ENCODE assay signal across 25 mouse cellular contexts in the genomic region with DNA sequence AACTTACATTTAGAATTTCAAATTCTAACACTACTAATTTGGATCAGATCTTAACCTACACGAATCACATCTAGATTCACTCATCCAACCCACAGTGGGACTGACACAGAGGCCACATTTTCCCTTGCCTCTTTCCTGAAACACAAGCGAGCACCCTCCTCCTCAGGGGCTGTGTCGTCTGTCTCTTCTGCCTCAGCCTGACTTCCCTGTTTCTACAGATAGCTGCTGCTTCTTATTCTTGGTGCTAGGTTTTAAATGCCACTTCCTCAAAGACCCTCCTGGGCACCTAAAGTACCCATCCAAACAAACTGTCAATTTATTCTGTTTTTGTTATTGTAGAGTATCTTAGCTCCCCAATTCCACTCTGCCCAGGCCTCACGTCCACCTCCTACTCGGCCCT. TPM values are rescaled to one million over a fixed set of nuclear protein-coding genes. Genes with fewer than 3 reads are reported as not detected.
A peak's percentile ranks its signal among the peaks of the same experiment; 100 is the strongest.
DNase-seq lines count a peak whose midpoint lies in the region; ATAC-seq and TF ChIP-seq lines count a peak whose summit lies in the region.
"Had no signal": no experiment of that assay in that cellular context is flagged by ENCODE, and none has a peak within 500 bp of the region (broad histone marks: within the 10 kb centered on the region; RNA-seq: fewer than 3 reads in every experiment).

No protein-coding gene starts in this region.

- 0 out of 2 replicates have a peak overlapping the region, but pooled peaks have one; percentile 6 for H3K9ac ChIP-seq in heart, postnatal 0 days (replicated peaks; ENCODE audit: low read depth, low read length)
- H3K9ac ChIP-seq in MEL (ENCODE audit: control insufficient read depth, low read depth, low read length, poor library complexity, severe bottlenecking): no peak overlapping the region
- H3K9ac ChIP-seq in intestine, embryonic 16.5 days (ENCODE audit: low read depth, low read length): no peak overlapping the region
- H3K9ac ChIP-seq: forebrain, postnatal 0 days; heart, embryonic 13.5 days; hindbrain, embryonic 13.5 days had no signal

- no peak overlapping the region for H3K27ac ChIP-seq in heart, postnatal 0 days (ENCODE audit: low read depth)
- no peak overlapping the region for H3K27ac ChIP-seq in MEL (ENCODE audit: control insufficient read depth, low read depth, low read length)
- H3K27ac ChIP-seq in intestine, embryonic 16.5 days (ENCODE audit: low read length): no peak overlapping the region
- H3K27ac ChIP-seq: forebrain, embryonic 10.5 days; hindbrain, embryonic 10.5 days; hindbrain, embryonic 13.5 days; hindbrain, postnatal 0 days had no signal

- DNase-seq in heart, postnatal 0 days (ENCODE audit: low spot score): no peak
- DNase-seq in heart, postnatal 4 days: no peak
- DNase-seq in A20 (ENCODE audit: low read depth, low spot score): peak; percentile 42
- DNase-seq in MEL (ENCODE audit: low read depth, low spot score): peak; percentile 53
- DNase-seq: adrenal gland, postnatal 14 days; cerebellum, adult 11 months; cerebellum, adult 2 months; cerebellum, postnatal 10 days; cerebellum, postnatal 36 days; forebrain, postnatal 0 days; gastrocnemius, postnatal 10 days; gastrocnemius, postnatal 36 days; heart, adult 11 months; kidney, adult 2 months had no signal

- H3K27me3 ChIP-seq in heart, postnatal 0 days (ENCODE audit: control insufficient read depth, insufficient read depth, low read length): no peaks in the 10 kb centered on the region
- H3K27me3 ChIP-seq in MEL (ENCODE audit: control insufficient read depth in 1 of 2, insufficient read depth in 2 of 2, low read length in 2 of 2): no peaks in the 10 kb centered on the region
- H3K27me3 ChIP-seq in intestine, embryonic 16.5 days (replicated peaks; ENCODE audit: control insufficient read depth, insufficient read depth, low read length): no peaks in the 10 kb centered on the region
- H3K27me3 ChIP-seq: heart, embryonic 13.5 days; hindbrain, embryonic 13.5 days; Patski had no signal

- 64% methylated on average over 5 of the region's 5 CpGs for WGBS in heart, postnatal 0 days
- 75% methylated on average over 5 of the region's 5 CpGs for WGBS in intestine, embryonic 16.5 days

- no peak for ATAC-seq in heart, postnatal 0 days (ENCODE audit: insufficient read depth, low read depth)
- peak; percentile 54 for ATAC-seq in megakaryocyte progenitor cell, adult 5-6 weeks (replicated peaks; ENCODE audit: poor library complexity)
- no peak for ATAC-seq in intestine, embryonic 16.5 days
- ATAC-seq: forebrain, embryonic 14.5 days; forebrain, postnatal 0 days; hindbrain, postnatal 0 days; inflammation-experienced regulatory T-cells, adult 6 months; intestine, postnatal 0 days; Patski had no signal

- TF ChIP-seq EP300 in heart, postnatal 0 days (IDR thresholded peaks at IDR 0.05; ENCODE audit: low read depth): no peak
- TF ChIP-seq EP300 in MEL (IDR thresholded peaks at IDR 0.05; ENCODE audit: low read depth in 1 of 2, low read length in 2 of 2): 0 out of 4 replicates have a peak, but pooled peaks of 1 of the 2 experiments have one; percentile 24

- H3K4me3 ChIP-seq in heart, postnatal 0 days (ENCODE audit: low read depth, low read length): no peak overlapping the region
- H3K4me3 ChIP-seq in MEL (ENCODE audit: control insufficient read depth in 1 of 2, insufficient read depth in 1 of 2, low read depth in 2 of 2, low read length in 2 of 2): no peak overlapping the region
- no peak overlapping the region for H3K4me3 ChIP-seq in intestine, embryonic 16.5 days (ENCODE audit: low read length)
- H3K4me3 ChIP-seq: forebrain, embryonic 10.5 days; heart, embryonic 13.5 days; hindbrain, embryonic 10.5 days; hindbrain, embryonic 13.5 days had no signal

- no peaks in the 10 kb centered on the region for H3K79me2 ChIP-seq in MEL (ENCODE audit: control insufficient read depth, insufficient read depth, low read length, poor library complexity)

- H3K4me1 ChIP-seq in heart, postnatal 0 days (ENCODE audit: control insufficient read depth, insufficient read depth): peaks cover 12% of the 10 kb centered on the region; the same call in 1 of the 2 replicates
- peaks cover 2 to 4% of the 10 kb centered on the region in 2 experiments for H3K4me1 ChIP-seq in MEL (ENCODE audit: control insufficient read depth in 1 of 2, insufficient read depth in 2 of 2, low read length in 2 of 2)
- H3K4me1 ChIP-seq in intestine, embryonic 16.5 days (ENCODE audit: control insufficient read depth, insufficient read depth, low read length): no peaks in the 10 kb centered on the region

- H3K9me3 ChIP-seq in heart, postnatal 0 days (replicated peaks; ENCODE audit: control insufficient read depth, low read length): no peaks in the 10 kb centered on the region
- no peaks in the 10 kb centered on the region for H3K9me3 ChIP-seq in MEL (replicated peaks; ENCODE audit: insufficient read depth, low read length)
- no peaks in the 10 kb centered on the region for H3K9me3 ChIP-seq in intestine, embryonic 16.5 days (ENCODE audit: control insufficient read depth, low read length)
- H3K9me3 ChIP-seq: forebrain, embryonic 10.5 days; heart, embryonic 13.5 days; hindbrain, embryonic 10.5 days; hindbrain, embryonic 13.5 days had no signal

- TF ChIP-seq CTCF in heart, postnatal 0 days (IDR thresholded peaks at IDR 0.05; ENCODE audit: low read depth): no peak
- no peak for TF ChIP-seq CTCF in MEL (IDR thresholded peaks at IDR 0.05 in 2 of 3, conservative IDR thresholded peaks at IDR 0.05 in 1 of 3; ENCODE audit: control insufficient read depth in 1 of 3, insufficient read depth in 1 of 3, low read depth in 2 of 3, low read length in 3 of 3, poor library complexity in 1 of 3, severe bottlenecking in 1 of 3)

- TF ChIP-seq POLR2A in MEL (IDR thresholded peaks at IDR 0.05; ENCODE audit: control insufficient read depth in 1 of 2, insufficient read depth in 1 of 2, low read depth in 1 of 2, low read length in 2 of 2, poor library complexity in 1 of 2): no peak

- no peak for TF ChIP-seq RAD21 in MEL (IDR thresholded peaks at IDR 0.05; ENCODE audit: low read depth, low read length)

- H3K4me2 ChIP-seq in heart, postnatal 0 days (ENCODE audit: low read depth, low read length): no peak overlapping the region
- H3K4me2 ChIP-seq in intestine, embryonic 16.5 days (ENCODE audit: low read depth, low read length): no peak overlapping the region
- H3K4me2 ChIP-seq: heart, embryonic 13.5 days; hindbrain, embryonic 13.5 days had no signal

- H3K36me3 ChIP-seq in heart, postnatal 0 days (replicated peaks; ENCODE audit: control insufficient read depth, insufficient read depth, low read length): peaks cover 67% of the 10 kb centered on the region
- peaks cover 2 to 7% of the 10 kb centered on the region in 2 experiments; a peak in 3 of 4 replicates for H3K36me3 ChIP-seq in MEL (ENCODE audit: control insufficient read depth in 1 of 2, insufficient read depth in 2 of 2, low read length in 2 of 2)
- H3K36me3 ChIP-seq in intestine, embryonic 16.5 days (ENCODE audit: control insufficient read depth, insufficient read depth, low read length): peaks cover 2% of the 10 kb centered on the region; the same call in 1 of the 2 replicates

TF ChIP-seq in MEL, 35 proteins besides CTCF, POLR2A, EP300 and RAD21:
- TF ChIP-seq MXI1 (IDR thresholded peaks at IDR 0.05; ENCODE audit: low read depth, low read length) (0 out of 2 replicates have a peak, but pooled peaks have one; percentile 20), ELF1 (IDR thresholded peaks at IDR 0.05; ENCODE audit: low read depth, low read length) (0 out of 2 replicates have a peak, but pooled peaks have one; percentile 40), SIN3A (IDR thresholded peaks at IDR 0.05; ENCODE audit: low read length) (no peak), MAX (IDR thresholded peaks at IDR 0.05; ENCODE audit: low read length) (no peak)
TF ChIP-seq in MEL: peak in this region for 2.

RNA-seq across cellular contexts. Expression of gene Ube2h, which starts 34.5 kb away (rescaled TPM):
- total RNA-seq in heart, postnatal 0 days (2014; rRNA removed; ENCODE audit: low replicate concordance): 22.5 and 31.9 TPM in 2 replicates
- 30.4 and 32.4 TPM in 2 replicates for polyA plus RNA-seq in heart, postnatal 0 days (2015; fragmentation: Nextera tagmentation; extraction: Ambion mirVana)
- total RNA-seq in heart, postnatal 4 days (2021): 10 to 100 TPM; 77.0 to 77.5 TPM
- total RNA-seq in MEL (2012; rRNA removed): 4.0 and 4.2 TPM in 2 replicates
- polyA plus RNA-seq in MEL (2012; ENCODE audit: insufficient read depth in 1 of 2, insufficient read length in 2 of 2, low read depth in 1 of 2, low replicate concordance in 2 of 2, missing spikeins in 1 of 2): 1 to 10 TPM in 1 of 2 experiments, not detected in 1; 7.4 TPM
- total RNA-seq in megakaryocyte progenitor cell, adult 5-6 weeks (2015): 6.7 and 8.9 TPM in 2 replicates
- 5.6 and 7.5 TPM in 2 replicates for total RNA-seq in megakaryocyte progenitor cell, adult 5-6 weeks (2017)
- 30.2 and 30.7 TPM in 2 replicates for polyA plus RNA-seq in intestine, embryonic 16.5 days (2015; fragmentation: Nextera tagmentation; extraction: Ambion mirVana)

Comparison
In these comparisons a context has a peak if more than half of its experiments do, and no peak if none do; other contexts are left out.
1. DNase-seq: peak in A20 (single experiment) and MEL (single experiment); none in heart, postnatal 0 days (single experiment) and heart, postnatal 4 days (single experiment).